Mouse (Mus musculus) c-Kit-positive CD71-negative TER-119-negative erythroid progenitor cells, embryonic 14.5 days (primary cell): ENCODE results near the gene Adsl.

Experiments used
- DNase-seq: peaks from one replicate; pipeline ENCODE4 v3.0.0-alpha.2; 2013; ENCODE audit warnings: low read depth

Adsl gene

GRCm38 (mm10) chr15:81007905-81008304 is 59.6 kb downstream of the Adsl start:
- no peak for DNase-seq

GRCm38 (mm10) chr15:81008689-81009123 is 60.4 kb downstream of the Adsl start:
- DNase-seq: no peak

- no peak for DNase-seq
Observed at GRCm38 (mm10) chr15:81010114-81010513, 61.8 kb downstream of the Adsl start.

- DNase-seq: no peak
Observed at GRCm38 (mm10) chr15:81011523-81011922, 63.2 kb downstream of the Adsl start.

GRCm38 (mm10) chr15:81012359-81012758 is 64.1 kb downstream of the Adsl start:
- DNase-seq: no peak

- DNase-seq: no peak
Observed at GRCm38 (mm10) chr15:81013186-81013585, 64.9 kb downstream of the Adsl start.

- no peak for DNase-seq
Observed at GRCm38 (mm10) chr15:81015068-81015744, 66.9 kb downstream of the Adsl start.

- no peak for DNase-seq
Observed at GRCm38 (mm10) chr15:81016488-81016887, 68.2 kb downstream of the Adsl start.

GRCm38 (mm10) chr15:81017308-81017707 is 69.0 kb downstream of the Adsl start:
- no peak for DNase-seq
